In genomic region chr4:150491710-150492109, GRCm38 (mm10) we compare ENCODE assay signal across 26 mouse cellular contexts.
DNase-seq lines count a peak whose midpoint lies in the region; ATAC-seq and TF ChIP-seq lines count a peak whose summit lies in the region.
"Had no signal": no experiment of that assay in that cellular context is flagged by ENCODE, and none has a peak within 500 bp of the region (broad histone marks: within the 10 kb centered on the region; RNA-seq: fewer than 3 reads in every experiment).

No protein-coding gene starts in this region.

- no peaks in the 10 kb centered on the region for H3K27me3 ChIP-seq in forebrain, embryonic 14.5 days (replicated peaks; ENCODE audit: control insufficient read depth, insufficient read depth, low read length)
- no peaks in the 10 kb centered on the region for H3K27me3 ChIP-seq in forebrain, embryonic 10.5 days (ENCODE audit: poor library complexity, severe bottlenecking)
- no peaks in the 10 kb centered on the region for H3K27me3 ChIP-seq in heart, embryonic 11.5 days (ENCODE audit: control insufficient read depth, insufficient read depth, low read length)
- H3K27me3 ChIP-seq: embryonic facial prominence, embryonic 13.5 days; heart, embryonic 13.5 days; hindbrain, embryonic 12.5 days had no signal

- TF ChIP-seq POLR2A in brain, embryonic 14.5 days (IDR thresholded peaks at IDR 0.05; ENCODE audit: borderline replicate concordance, extremely low read depth, insufficient read depth, insufficient read length, poor library complexity, severe bottlenecking), result no peak

- WGBS in forebrain, embryonic 14.5 days, result 62% methylated on average over 4 of the region's 4 CpGs
- 94% methylated on average over 4 of the region's 4 CpGs for WGBS in forebrain, embryonic 10.5 days
- 88% methylated on average over 4 of the region's 4 CpGs for WGBS in heart, embryonic 11.5 days (ENCODE audit: insufficient replicate concordance)

- no peak overlapping the region for H3K9ac ChIP-seq in forebrain, embryonic 14.5 days (ENCODE audit: low read length)
- no peak overlapping the region for H3K9ac ChIP-seq in heart, embryonic 11.5 days (ENCODE audit: low read depth, low read length)
- H3K9ac ChIP-seq: embryonic facial prominence, embryonic 13.5 days; heart, embryonic 13.5 days; hindbrain, embryonic 12.5 days had no signal

- no peak overlapping the region for H3K4me2 ChIP-seq in forebrain, embryonic 14.5 days (ENCODE audit: low read length)
- no peak overlapping the region for H3K4me2 ChIP-seq in heart, embryonic 11.5 days
- H3K4me2 ChIP-seq: embryonic facial prominence, embryonic 13.5 days; heart, embryonic 13.5 days; hindbrain, embryonic 12.5 days had no signal

- TF ChIP-seq CTCF in layer of hippocampus, adult 2 months (conservative IDR thresholded peaks at IDR 0.05), result no peak
- TF ChIP-seq CTCF in brain, embryonic 14.5 days (IDR thresholded peaks at IDR 0.05; ENCODE audit: borderline replicate concordance, extremely low read depth, insufficient read depth, insufficient read length), result no peak

- H3K4me1 ChIP-seq in forebrain, embryonic 14.5 days (ENCODE audit: control insufficient read depth, insufficient read depth, low read length), result peaks cover 21% of the 10 kb centered on the region
- H3K4me1 ChIP-seq in forebrain, embryonic 10.5 days, result peaks cover 29% of the 10 kb centered on the region
- H3K4me1 ChIP-seq in heart, embryonic 11.5 days (ENCODE audit: control insufficient read depth, insufficient read depth, low read length), result peaks cover 41% of the 10 kb centered on the region

- ATAC-seq in forebrain, embryonic 14.5 days, result no peak
- ATAC-seq in heart, embryonic 11.5 days (replicated peaks; ENCODE audit: insufficient number of reproducible peaks, low FRiP score, low TSS enrichment), result no peak
- ATAC-seq: CD4-positive, CD25-positive, alpha-beta regulatory T cell, adult 4 months; hindbrain, embryonic 16.5 days; intestine, embryonic 16.5 days had no signal

- DNase-seq in forebrain, embryonic 14.5 days (ENCODE audit: low spot score), result peak; percentile 41
- no peak for DNase-seq in forebrain, embryonic 10.5 days (ENCODE audit: extremely low spot score, low spot score)
- DNase-seq in layer of hippocampus, adult 2 months (ENCODE audit: low spot score in 2 of 2), result no peak
- DNase-seq in layer of hippocampus, adult 11-12 months (ENCODE audit: low spot score), result no peak
- DNase-seq in brain, adult 2 months (ENCODE audit: low read depth, low spot score), result peak; percentile 58
- DNase-seq in brain, embryonic 14.5 days (ENCODE audit: low read depth), result peak; percentile 42
- no peak for DNase-seq in lung, postnatal 14 days
- DNase-seq: adrenal gland, adult 2 months; adrenal gland, postnatal 14 days; cerebellum, adult 18-20 months; cerebellum, postnatal 10 days; cerebellum, postnatal 36 days; embryo, embryonic 11 days; gastrocnemius, postnatal 25 days; heart, adult 18-20 months; heart, postnatal 14 days; heart, postnatal 4 days had no signal

- H3K36me3 ChIP-seq in forebrain, embryonic 14.5 days (ENCODE audit: control insufficient read depth, insufficient read depth, low read length), result no peaks in the 10 kb centered on the region
- peaks cover 18% of the 10 kb centered on the region for H3K36me3 ChIP-seq in forebrain, embryonic 10.5 days (replicated peaks)
- H3K36me3 ChIP-seq in heart, embryonic 11.5 days (ENCODE audit: control insufficient read depth, insufficient read depth, low read length), result no peaks in the 10 kb centered on the region
- H3K36me3 ChIP-seq: embryonic facial prominence, embryonic 13.5 days; heart, embryonic 13.5 days; hindbrain, embryonic 12.5 days had no signal

- no peaks in the 10 kb centered on the region for H3K9me3 ChIP-seq in forebrain, embryonic 14.5 days (replicated peaks; ENCODE audit: control insufficient read depth, low read length)
- no peaks in the 10 kb centered on the region for H3K9me3 ChIP-seq in forebrain, embryonic 10.5 days
- no peaks in the 10 kb centered on the region for H3K9me3 ChIP-seq in heart, embryonic 11.5 days (replicated peaks; ENCODE audit: control insufficient read depth, low read length)
- H3K9me3 ChIP-seq: embryonic facial prominence, embryonic 10.5 days; embryonic facial prominence, embryonic 13.5 days; heart, embryonic 13.5 days; hindbrain, embryonic 12.5 days had no signal

- no peak overlapping the region for H3K27ac ChIP-seq in forebrain, embryonic 14.5 days (ENCODE audit: low read depth, low read length)
- H3K27ac ChIP-seq in forebrain, embryonic 10.5 days, result no peak overlapping the region
- H3K27ac ChIP-seq in layer of hippocampus, adult 2 months, result peak overlapping the region; percentile 89
- H3K27ac ChIP-seq in heart, embryonic 11.5 days (ENCODE audit: low read depth, low read length), result no peak overlapping the region
- H3K27ac ChIP-seq: embryonic facial prominence, embryonic 10.5 days; embryonic facial prominence, embryonic 13.5 days; heart, embryonic 13.5 days; hindbrain, embryonic 12.5 days had no signal

- no peak overlapping the region for H3K4me3 ChIP-seq in forebrain, embryonic 14.5 days (ENCODE audit: low read depth, low read length)
- H3K4me3 ChIP-seq in forebrain, embryonic 10.5 days, result no peak overlapping the region
- no peak overlapping the region for H3K4me3 ChIP-seq in layer of hippocampus, adult 2 months
- H3K4me3 ChIP-seq in heart, embryonic 11.5 days (ENCODE audit: low read depth, low read length), result no peak overlapping the region
- H3K4me3 ChIP-seq: embryonic facial prominence, embryonic 10.5 days; embryonic facial prominence, embryonic 13.5 days; erythroblast, embryonic 14.5 days; heart, embryonic 13.5 days; hindbrain, embryonic 12.5 days had no signal

Comparison
In these comparisons a context has a peak if more than half of its experiments do, and no peak if none do; other contexts are left out.
1. DNase-seq: peak in forebrain, embryonic 14.5 days (single experiment), brain, adult 2 months (single experiment) and brain, embryonic 14.5 days (single experiment); none in forebrain, embryonic 10.5 days (single experiment), layer of hippocampus, adult 2 months (0 of 2), layer of hippocampus, adult 11-12 months (single experiment) and lung, postnatal 14 days (single experiment).